In the genomic region with DNA sequence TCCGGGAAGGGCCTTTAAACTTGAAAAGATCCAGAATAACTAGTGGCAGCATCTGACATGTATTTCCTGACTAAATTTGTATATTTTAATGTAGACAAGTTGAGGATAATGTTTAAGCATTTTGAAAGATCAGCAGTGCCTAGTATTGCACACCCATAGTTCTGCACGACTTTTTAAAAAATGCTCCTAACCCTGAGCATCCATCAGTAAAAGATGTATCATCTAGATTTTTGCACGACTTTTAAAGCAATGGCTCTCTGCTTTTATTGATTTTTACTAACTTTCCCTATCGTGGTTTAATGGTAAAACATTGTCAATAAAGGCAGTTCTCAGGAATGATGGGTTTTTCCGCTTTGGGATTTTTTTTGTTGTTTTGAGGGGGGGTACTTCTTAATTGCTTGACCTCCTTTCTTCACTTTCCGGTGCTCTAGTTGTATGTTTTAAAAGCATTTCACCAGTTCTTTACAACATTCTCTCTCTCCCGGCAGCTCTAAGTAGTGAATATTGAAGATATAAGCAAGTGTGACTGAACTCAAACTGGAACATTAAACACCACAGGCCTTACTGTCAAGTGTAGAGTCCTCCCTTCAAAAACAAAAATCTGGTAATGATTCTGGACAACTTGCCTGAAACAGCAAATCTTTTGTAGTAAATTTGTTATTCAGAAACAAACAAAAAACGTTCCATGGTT, we compare ENCODE assay signal across 9 mouse cellular contexts. TPM values are rescaled to one million over a fixed set of nuclear protein-coding genes. Genes with fewer than 3 reads are reported as not detected.
DNase-seq lines count a peak whose midpoint lies in the region; ATAC-seq and TF ChIP-seq lines count a peak whose summit lies in the region.
"Had no signal": no experiment of that assay in that cellular context is flagged by ENCODE, and none has a peak within 500 bp of the region (broad histone marks: within the 10 kb centered on the region; RNA-seq: fewer than 3 reads in every experiment).

No protein-coding gene starts in this region.

- H3K27me3 ChIP-seq in heart, embryonic 15.5 days = no peaks in the 10 kb centered on the region
- H3K27me3 ChIP-seq in hindbrain, embryonic 12.5 days = no peaks in the 10 kb centered on the region
- H3K27me3 ChIP-seq in midbrain, embryonic 11.5 days (ENCODE audit: control insufficient read depth, insufficient read depth, low read length) = no peaks in the 10 kb centered on the region

- peak overlapping the region; percentile 56 for H3K4me3 ChIP-seq in heart, embryonic 15.5 days
- peak overlapping the region; percentile 61 for H3K4me3 ChIP-seq in bone marrow, adult 2 months (replicated peaks; ENCODE audit: control insufficient read depth, low read depth, low read length)
- H3K4me3 ChIP-seq in hindbrain, embryonic 12.5 days = peak overlapping the region; percentile 42
- peak overlapping the region; percentile 41; the same call in 1 of the 2 replicates for H3K4me3 ChIP-seq in midbrain, embryonic 11.5 days (ENCODE audit: low read depth, low read length)

- no peak for ATAC-seq in heart, embryonic 15.5 days (replicated peaks; ENCODE audit: insufficient number of reproducible peaks, insufficient read depth, low FRiP score, low read depth)
- no peak for ATAC-seq in hindbrain, embryonic 12.5 days (ENCODE audit: low FRiP score)
- ATAC-seq in midbrain, embryonic 11.5 days (ENCODE audit: low FRiP score) = no peak

- TF ChIP-seq POLR2A in bone marrow, adult 2 months (IDR thresholded peaks at IDR 0.05; ENCODE audit: borderline replicate concordance, control insufficient read depth, low read depth, low read length) = no peak

- peak overlapping the region; percentile 67 for H3K4me2 ChIP-seq in heart, embryonic 15.5 days
- H3K4me2 ChIP-seq in hindbrain, embryonic 12.5 days (replicated peaks) = peak overlapping the region; percentile 54
- peak overlapping the region; percentile 50 for H3K4me2 ChIP-seq in midbrain, embryonic 11.5 days

- peaks cover 2% of the 10 kb centered on the region; the same call in 1 of the 2 replicates for H3K4me1 ChIP-seq in heart, embryonic 15.5 days (replicated peaks)
- H3K4me1 ChIP-seq in bone marrow, adult 2 months (ENCODE audit: control insufficient read depth, insufficient read depth, low read length) = no peaks in the 10 kb centered on the region
- H3K4me1 ChIP-seq in hindbrain, embryonic 12.5 days = peaks cover 7% of the 10 kb centered on the region; the same call in 1 of the 2 replicates
- peaks cover 9% of the 10 kb centered on the region for H3K4me1 ChIP-seq in midbrain, embryonic 11.5 days (ENCODE audit: control insufficient read depth, insufficient read depth, low read length)

- 27% methylated on average over 8 of the region's 8 CpGs for WGBS in heart, embryonic 15.5 days
- 33% methylated on average over 8 of the region's 8 CpGs for WGBS in bone marrow, adult 2 months
- WGBS in hindbrain, embryonic 12.5 days = 24% methylated on average over 8 of the region's 8 CpGs
- 25% methylated on average over 8 of the region's 8 CpGs for WGBS in midbrain, embryonic 11.5 days

- peak overlapping the region; percentile 60; the same call in 1 of the 2 replicates for H3K9ac ChIP-seq in heart, embryonic 15.5 days
- peak overlapping the region; percentile 58; the same call in 1 of the 2 replicates for H3K9ac ChIP-seq in hindbrain, embryonic 12.5 days
- H3K9ac ChIP-seq in midbrain, embryonic 11.5 days (ENCODE audit: low read length) = peak overlapping the region; percentile 58

- H3K36me3 ChIP-seq in heart, embryonic 15.5 days = peaks cover 3% of the 10 kb centered on the region; the same call in 1 of the 2 replicates
- H3K36me3 ChIP-seq in hindbrain, embryonic 12.5 days = no peaks in the 10 kb centered on the region
- H3K36me3 ChIP-seq in midbrain, embryonic 11.5 days (ENCODE audit: control insufficient read depth, insufficient read depth, low read length) = no peaks in the 10 kb centered on the region

- H3K27ac ChIP-seq in heart, embryonic 15.5 days = peak overlapping the region; percentile 95
- H3K27ac ChIP-seq in bone marrow, adult 2 months (ENCODE audit: control insufficient read depth, insufficient read depth, low read depth, low read length, poor library complexity) = no peak overlapping the region
- H3K27ac ChIP-seq in hindbrain, embryonic 12.5 days = peak overlapping the region; percentile 92
- peak overlapping the region; percentile 91 for H3K27ac ChIP-seq in midbrain, embryonic 11.5 days (ENCODE audit: low read depth, low read length)

- DNase-seq in heart, adult 18-20 months = no peak
- peak; percentile 91 for DNase-seq in midbrain, embryonic 11.5 days (ENCODE audit: low spot score, missing footprints)
- no peak for DNase-seq in adrenal gland, adult 8-10 months
- DNase-seq in left cerebral cortex, adult 8-10 months (ENCODE audit: low spot score in 2 of 2) = no peak
- no peak for DNase-seq in thymus, adult 18-20 months

- H3K9me3 ChIP-seq in heart, embryonic 15.5 days (replicated peaks) = no peaks in the 10 kb centered on the region
- H3K9me3 ChIP-seq in hindbrain, embryonic 12.5 days (replicated peaks) = no peaks in the 10 kb centered on the region
- no peaks in the 10 kb centered on the region for H3K9me3 ChIP-seq in midbrain, embryonic 11.5 days (ENCODE audit: control insufficient read depth, low read length)

- no peak for TF ChIP-seq CTCF in bone marrow, adult 2 months (IDR thresholded peaks at IDR 0.05; ENCODE audit: control insufficient read depth, insufficient read depth, low read length)

RNA-seq across cellular contexts. Expression of gene Zcchc13, which starts 12.8 kb away (rescaled TPM):
- not detected in 2 replicates for polyA plus RNA-seq in heart, embryonic 15.5 days (2015; fragmentation: Nextera tagmentation; extraction: Ambion mirVana)
- not detected for total RNA-seq in heart, adult 18-20 months (2021)
- polyA plus RNA-seq in bone marrow, adult 2 months (2011; ENCODE audit: insufficient read depth, insufficient read length, low replicate concordance, missing spikeins) = 1.4 TPM in 1 of 2 replicates, not detected in the other
- not detected in 2 replicates for polyA plus RNA-seq in hindbrain, embryonic 12.5 days (2016; fragmentation: Nextera tagmentation; extraction: Ambion mirVana)
- polyA plus RNA-seq in midbrain, embryonic 11.5 days (2014; fragmentation: Nextera tagmentation; extraction: Ambion mirVana) = not detected in 2 replicates
- not detected for total RNA-seq in adrenal gland, adult 8-10 months (2022)
- under 1 TPM in 1 of 4 experiments, not detected in 3; 0.34 TPM for total RNA-seq in left cerebral cortex, adult 8-10 months (2022)
- total RNA-seq: neutrophil, adult 5-6 weeks had no signal
